Mouse (Mus musculus): Measurements from ENCODE around the gene D630045J12Rik. TPM values are rescaled to one million over a fixed set of nuclear protein-coding genes. Genes with fewer than 3 reads are reported as not detected.

The D630045J12Rik gene
- 18.1 and 19.1 TPM in 2 replicates for polyA plus RNA-seq (2015; fragmentation: Nextera tagmentation; extraction: Ambion mirVana)

DNA sequence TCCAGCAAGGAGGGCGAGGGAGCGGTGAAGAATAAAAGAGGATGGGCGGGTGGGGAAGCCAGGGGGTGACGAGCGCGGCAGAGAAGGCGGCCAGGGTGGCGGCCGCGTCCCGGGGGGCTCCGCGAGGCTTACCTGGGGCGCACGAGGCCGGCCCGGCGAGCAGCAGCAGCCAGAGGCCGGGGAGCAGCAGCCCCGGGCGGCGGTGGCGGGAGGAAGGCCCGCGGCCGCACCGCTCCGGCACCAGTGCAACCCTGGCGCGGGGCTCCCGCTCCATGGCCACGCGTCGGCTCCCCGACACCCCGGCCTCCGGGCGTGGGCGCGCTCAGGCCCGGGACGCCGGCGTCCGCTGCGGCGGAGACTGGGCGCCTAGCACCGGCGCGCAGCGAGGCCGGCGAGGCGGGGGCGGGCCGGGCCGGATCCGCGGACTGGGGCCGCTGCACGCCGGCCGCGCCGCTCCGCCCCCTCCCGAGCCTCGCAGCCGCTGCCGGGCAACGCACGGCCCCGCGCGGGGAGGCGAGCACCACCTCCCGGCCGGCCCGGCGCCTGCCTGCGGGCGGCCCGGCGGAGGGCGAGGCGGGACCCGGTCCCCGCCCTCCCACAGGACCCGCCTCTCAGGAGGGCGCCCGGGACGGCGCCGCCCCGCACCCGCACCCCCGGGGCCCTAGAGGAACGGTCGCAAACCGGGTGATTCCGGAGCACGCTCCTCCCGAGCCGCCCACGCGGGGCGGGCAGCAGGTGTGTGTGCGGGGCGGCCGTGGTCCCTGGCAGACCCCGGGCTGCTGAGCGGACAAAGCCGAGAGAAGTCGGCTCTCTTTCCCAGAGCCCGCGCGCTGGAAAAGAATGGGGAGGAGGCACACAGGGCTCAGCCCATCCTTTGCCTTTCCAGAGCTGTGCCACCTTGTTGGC is at the start of gene D630045J12Rik:
Gene D630045J12Rik (minus strand): TSS at position 274 of the 906 bp plus-strand sequence.
- H3K4me2 ChIP-seq (ENCODE audit: low read length) = peak within 1 kb of the TSS; percentile 80
- H3K4me3 ChIP-seq (replicated peaks; ENCODE audit: low read length) = peak within 1 kb of the TSS; percentile 65
- no peaks in the 10 kb centered on the region for H3K36me3 ChIP-seq (ENCODE audit: control insufficient read depth, insufficient read depth)
- no peaks in the 10 kb centered on the region for H3K9me3 ChIP-seq (ENCODE audit: control insufficient read depth, low read length)
- H3K27me3 ChIP-seq (replicated peaks; ENCODE audit: control insufficient read depth, insufficient read depth, low read length) = no peaks in the 10 kb centered on the region
- peak; percentile 96 for ATAC-seq
- peak within 1 kb of the TSS; percentile 97 for H3K9ac ChIP-seq (replicated peaks; ENCODE audit: low read depth, low read length)
- H3K4me1 ChIP-seq (replicated peaks; ENCODE audit: control insufficient read depth, insufficient read depth, low read length) = peaks cover 32% of the 10 kb centered on the region
- under 1% methylated on average over 88 of the region's 118 CpGs for WGBS
- H3K27ac ChIP-seq (ENCODE audit: low read length) = peak within 1 kb of the TSS; percentile 89

GRCm38 (mm10) chr6:38298761-38299401 is 45.1 kb upstream of the D630045J12Rik start, which contains the start of gene Zc3hav1l:
TSS of gene Zc3hav1l (minus strand) at chr6:38299259.
- H3K27me3 ChIP-seq (replicated peaks; ENCODE audit: control insufficient read depth, insufficient read depth, low read length) = no peaks in the 10 kb centered on the region
- peaks cover 10% of the 10 kb centered on the region for H3K4me1 ChIP-seq (replicated peaks; ENCODE audit: control insufficient read depth, insufficient read depth, low read length)
- H3K4me3 ChIP-seq (replicated peaks; ENCODE audit: low read length) = peak within 1 kb of the TSS; percentile 82
- peak within 1 kb of the TSS; percentile 67 for H3K4me2 ChIP-seq (ENCODE audit: low read length)
- H3K9me3 ChIP-seq (ENCODE audit: control insufficient read depth, low read length) = no peaks in the 10 kb centered on the region
- peak; percentile 97 for ATAC-seq
- peaks cover 10% of the 10 kb centered on the region; the same call in 1 of the 2 replicates for H3K36me3 ChIP-seq (ENCODE audit: control insufficient read depth, insufficient read depth)
- peak within 1 kb of the TSS; percentile 97 for H3K9ac ChIP-seq (replicated peaks; ENCODE audit: low read depth, low read length)
- H3K27ac ChIP-seq (ENCODE audit: low read length) = peak within 1 kb of the TSS; percentile 86
- under 1% methylated on average over 69 of the region's 70 CpGs for WGBS

DNA sequence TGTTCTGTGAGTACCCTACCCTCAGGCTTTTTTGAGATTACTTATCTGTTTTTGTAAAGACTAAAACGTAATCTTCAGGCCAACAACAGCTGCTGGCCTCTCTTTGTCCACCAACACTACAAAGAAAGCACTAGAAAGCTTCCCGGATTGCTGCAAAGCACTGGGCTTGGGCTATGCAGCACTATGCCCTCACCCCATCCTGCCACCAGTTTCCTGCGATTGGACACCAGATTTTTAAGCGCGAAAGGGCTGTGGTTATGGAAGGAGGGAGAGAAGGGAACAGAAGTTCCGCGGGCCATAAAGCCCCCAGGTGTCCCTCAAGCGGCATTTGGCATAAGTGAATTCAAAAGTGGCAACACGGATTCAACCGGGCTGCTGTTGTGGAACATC is 44.4 kb upstream of the D630045J12Rik start:
- ATAC-seq = peak; percentile 29
- peak overlapping the region; percentile 67 for H3K4me2 ChIP-seq (ENCODE audit: low read length)
- no peaks in the 10 kb centered on the region for H3K27me3 ChIP-seq (replicated peaks; ENCODE audit: control insufficient read depth, insufficient read depth, low read length)
- H3K9me3 ChIP-seq (ENCODE audit: control insufficient read depth, low read length) = no peaks in the 10 kb centered on the region
- H3K27ac ChIP-seq (ENCODE audit: low read length) = peak overlapping the region; percentile 86
- H3K36me3 ChIP-seq (ENCODE audit: control insufficient read depth, insufficient read depth) = peaks cover 10% of the 10 kb centered on the region; the same call in 1 of the 2 replicates
- peak overlapping the region; percentile 82 for H3K4me3 ChIP-seq (replicated peaks; ENCODE audit: low read length)
- peak overlapping the region; percentile 97 for H3K9ac ChIP-seq (replicated peaks; ENCODE audit: low read depth, low read length)
- peaks cover 10% of the 10 kb centered on the region for H3K4me1 ChIP-seq (replicated peaks; ENCODE audit: control insufficient read depth, insufficient read depth, low read length)
- WGBS = 1% methylated on average over 10 of the region's 10 CpGs

- Histone ChIP-seq H3K4me1 (replicated peaks; ENCODE audit: control insufficient read depth, insufficient read depth, low read length) (peaks cover 10% of the 10 kb centered on the region), H3K36me3 (ENCODE audit: control insufficient read depth, insufficient read depth) (peaks cover 10% of the 10 kb centered on the region; the same call in 1 of the 2 replicates), H3K9me3 (ENCODE audit: control insufficient read depth, low read length) (no peaks in the 10 kb centered on the region), H3K4me2 (ENCODE audit: low read length) (peak overlapping the region; percentile 67), H3K27ac (ENCODE audit: low read length) (peak overlapping the region; percentile 86), H3K4me3 (replicated peaks; ENCODE audit: low read length) (peak overlapping the region; percentile 82), H3K9ac (replicated peaks; ENCODE audit: low read depth, low read length) (peak overlapping the region; percentile 97; the same call in 1 of the 2 replicates), H3K27me3 (replicated peaks; ENCODE audit: control insufficient read depth, insufficient read depth, low read length) (no peaks in the 10 kb centered on the region)
- 42% methylated on average over 12 of the region's 12 CpGs for WGBS
- no peak for ATAC-seq
These were observed 43.9 kb upstream of the D630045J12Rik start for GRCm38 (mm10) chr6:38297580-38298245.

GRCm38 (mm10) chr6:38293708-38294107 is 39.9 kb upstream of the D630045J12Rik start:
- H3K27ac ChIP-seq (ENCODE audit: low read length) = no peak overlapping the region
- WGBS = 42% methylated on average over 3 of the region's 3 CpGs
- H3K27me3 ChIP-seq (replicated peaks; ENCODE audit: control insufficient read depth, insufficient read depth, low read length) = no peaks in the 10 kb centered on the region
- no peak overlapping the region for H3K9ac ChIP-seq (replicated peaks; ENCODE audit: low read depth, low read length)
- peaks cover 6% of the 10 kb centered on the region for H3K4me1 ChIP-seq (replicated peaks; ENCODE audit: control insufficient read depth, insufficient read depth, low read length)
- H3K4me3 ChIP-seq (replicated peaks; ENCODE audit: low read length) = no peak overlapping the region
- H3K4me2 ChIP-seq (ENCODE audit: low read length) = no peak overlapping the region
- H3K36me3 ChIP-seq (ENCODE audit: control insufficient read depth, insufficient read depth) = peaks cover 13% of the 10 kb centered on the region
- no peaks in the 10 kb centered on the region for H3K9me3 ChIP-seq (ENCODE audit: control insufficient read depth, low read length)
- no peak for ATAC-seq

DNA sequence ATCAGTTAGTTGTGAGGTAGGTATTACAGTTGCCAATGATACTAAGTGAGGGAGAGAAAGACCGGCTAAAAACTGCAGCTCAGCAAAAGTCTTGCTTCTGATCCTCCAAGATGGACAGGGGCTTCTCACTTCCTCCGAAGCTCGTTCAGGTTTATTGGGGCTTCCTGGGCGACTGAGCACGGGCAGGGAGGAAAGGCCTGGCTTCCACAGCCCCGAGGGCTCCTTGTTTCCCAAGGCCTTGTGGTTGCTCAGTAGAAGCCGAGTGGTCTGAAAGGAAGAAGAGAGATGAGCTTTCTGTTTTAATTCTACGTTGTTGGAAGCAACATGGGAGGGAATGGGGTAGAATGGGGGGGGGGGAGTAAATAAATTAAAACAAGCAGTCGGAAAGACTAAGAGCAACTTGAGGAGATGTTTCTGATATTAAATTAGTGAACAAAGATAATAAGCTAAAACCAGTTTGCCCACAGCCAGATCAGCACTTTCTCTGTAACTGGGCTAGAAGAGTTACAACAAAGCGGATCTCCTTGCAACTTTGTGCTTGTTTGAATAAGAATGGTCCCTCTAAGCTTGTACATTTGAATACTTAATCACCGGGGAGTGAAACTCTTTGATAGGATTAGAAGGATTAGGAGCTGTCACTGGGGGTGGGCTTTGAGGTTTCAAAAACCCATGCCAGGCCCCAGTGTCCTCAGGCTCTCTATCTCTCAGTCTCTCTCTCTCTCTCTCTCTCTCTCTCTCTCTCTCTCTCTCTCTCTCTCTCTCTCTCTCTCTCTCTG is 39.2 kb upstream of the D630045J12Rik start:
- no peaks in the 10 kb centered on the region for H3K9me3 ChIP-seq (ENCODE audit: control insufficient read depth, low read length)
- peaks cover 13% of the 10 kb centered on the region for H3K36me3 ChIP-seq (ENCODE audit: control insufficient read depth, insufficient read depth)
- H3K9ac ChIP-seq (replicated peaks; ENCODE audit: low read depth, low read length) = no peak overlapping the region
- peaks cover 4% of the 10 kb centered on the region for H3K4me1 ChIP-seq (replicated peaks; ENCODE audit: control insufficient read depth, insufficient read depth, low read length)
- H3K27me3 ChIP-seq (replicated peaks; ENCODE audit: control insufficient read depth, insufficient read depth, low read length) = no peaks in the 10 kb centered on the region
- 10% methylated on average over 11 of the region's 11 CpGs for WGBS
- no peak for ATAC-seq
- H3K4me3 ChIP-seq (replicated peaks; ENCODE audit: low read length) = no peak overlapping the region
- no peak overlapping the region for H3K27ac ChIP-seq (ENCODE audit: low read length)
- H3K4me2 ChIP-seq (ENCODE audit: low read length) = no peak overlapping the region

GRCm38 (mm10) chr6:38284422-38284821 is 30.6 kb upstream of the D630045J12Rik start:
- no peak for ATAC-seq
- H3K27me3 ChIP-seq (replicated peaks; ENCODE audit: control insufficient read depth, insufficient read depth, low read length) = no peaks in the 10 kb centered on the region
- no peak overlapping the region for H3K27ac ChIP-seq (ENCODE audit: low read length)
- H3K4me1 ChIP-seq (replicated peaks; ENCODE audit: control insufficient read depth, insufficient read depth, low read length) = no peaks in the 10 kb centered on the region
- peaks cover 5% of the 10 kb centered on the region for H3K9me3 ChIP-seq (ENCODE audit: control insufficient read depth, low read length)
- H3K36me3 ChIP-seq (ENCODE audit: control insufficient read depth, insufficient read depth) = peaks cover 26% of the 10 kb centered on the region
- no peak overlapping the region for H3K9ac ChIP-seq (replicated peaks; ENCODE audit: low read depth, low read length)
- H3K4me2 ChIP-seq (ENCODE audit: low read length) = no peak overlapping the region
- WGBS = 97% methylated on average over 19 of the region's 19 CpGs
- H3K4me3 ChIP-seq (replicated peaks; ENCODE audit: low read length) = no peak overlapping the region

DNA sequence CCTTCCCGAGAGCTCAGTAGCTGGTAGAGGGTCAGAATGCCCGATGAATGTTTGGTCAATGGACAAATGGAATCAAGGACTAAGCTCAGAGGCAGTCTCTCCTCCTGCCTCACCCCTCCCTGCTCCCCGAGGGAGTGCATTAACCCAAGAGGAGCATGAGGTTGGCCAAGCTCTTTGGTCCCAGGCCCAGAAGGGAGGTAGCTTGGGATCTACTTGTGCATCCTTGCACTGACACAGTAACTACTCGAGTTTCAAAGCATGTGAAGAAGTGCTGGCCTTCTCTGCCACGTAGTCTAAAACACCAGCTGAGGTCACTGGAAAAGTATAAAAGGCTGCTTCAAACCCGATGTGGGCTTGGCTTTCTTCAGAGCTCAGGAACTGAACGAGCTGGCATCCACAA is 10.7 kb upstream of the D630045J12Rik start:
- Histone ChIP-seq H3K9ac (replicated peaks; ENCODE audit: low read depth, low read length) (no peak overlapping the region), H3K27me3 (replicated peaks; ENCODE audit: control insufficient read depth, insufficient read depth, low read length) (no peaks in the 10 kb centered on the region), H3K4me1 (replicated peaks; ENCODE audit: control insufficient read depth, insufficient read depth, low read length) (no peaks in the 10 kb centered on the region), H3K36me3 (ENCODE audit: control insufficient read depth, insufficient read depth) (no peaks in the 10 kb centered on the region), H3K4me3 (replicated peaks; ENCODE audit: low read length) (no peak overlapping the region), H3K4me2 (ENCODE audit: low read length) (no peak overlapping the region), H3K9me3 (ENCODE audit: control insufficient read depth, low read length) (no peaks in the 10 kb centered on the region), H3K27ac (ENCODE audit: low read length) (no peak overlapping the region)
- no peak for ATAC-seq
- 66% methylated on average over 7 of the region's 7 CpGs for WGBS

All from forebrain, embryonic 16.5 days (tissue).